Mouse (Mus musculus): ENCODE results near the gene F2rl3.

Gene F2rl3

GRCm38 (mm10) chr8:72766777-72767176 is 5.1 kb downstream of the F2rl3 start:
- DNase-seq: no peak

DNA sequence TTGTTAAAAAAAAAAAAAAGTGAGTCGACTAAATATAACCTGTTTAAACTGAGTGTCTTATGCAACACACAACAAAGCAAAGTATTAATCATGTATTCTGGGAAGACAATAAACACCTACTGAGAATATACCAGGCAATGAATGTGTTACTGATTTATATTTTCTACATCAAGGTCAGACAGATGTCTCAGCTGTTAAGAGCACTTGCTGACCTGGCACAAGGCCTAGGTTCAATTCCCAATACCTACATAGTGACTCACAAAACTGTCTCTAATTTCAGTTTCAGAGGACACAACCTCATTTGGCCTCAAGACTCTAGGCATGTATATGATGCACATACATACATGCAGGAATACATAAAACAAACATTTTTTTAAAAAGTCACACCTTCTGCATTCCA is 16.1 kb downstream of the F2rl3 start:
- DNase-seq: no peak

- no peak for DNase-seq
Observed at GRCm38 (mm10) chr8:72780644-72781043, 19.0 kb downstream of the F2rl3 start.

DNA sequence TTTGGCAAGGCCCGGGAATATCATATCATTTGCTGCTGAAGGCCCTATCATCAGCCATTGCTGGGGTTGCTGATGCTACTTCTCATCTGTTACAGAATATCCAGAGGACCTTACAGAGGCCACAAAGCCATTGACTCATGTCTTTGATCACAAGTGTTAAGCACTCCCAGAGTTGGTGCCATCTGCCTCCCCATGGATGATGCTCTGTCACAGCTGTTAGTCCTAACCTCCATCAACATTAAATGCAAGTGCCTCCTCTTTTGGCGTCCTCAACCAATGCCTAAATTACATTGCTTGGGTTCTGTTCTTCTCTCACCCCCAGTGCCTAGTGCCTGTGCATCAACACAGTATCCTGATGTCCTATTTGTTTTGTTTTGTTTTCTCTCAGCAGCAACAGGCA is 39.9 kb downstream of the F2rl3 start:
- no peak for DNase-seq

GRCm38 (mm10) chr8:72812690-72813089 is 51.0 kb downstream of the F2rl3 start:
- DNase-seq: no peak

All from right cerebral cortex, postnatal 14 days (tissue).